Mouse (Mus musculus) neutrophil, adult 65 days (primary cell): ENCODE measurements around the gene Msl3. TPM values are rescaled to one million over a fixed set of nuclear protein-coding genes. Genes with fewer than 3 reads are reported as not detected.

Experiments
- total RNA-seq: library from RNA; stranded (reverse); gene quantifications from 2 replicates; pipeline ENCODE4 v1.2.4, GENCODE M21; 2023

Msl3 gene
- 27.4 and 28.7 TPM in 2 replicates for total RNA-seq

DNA sequence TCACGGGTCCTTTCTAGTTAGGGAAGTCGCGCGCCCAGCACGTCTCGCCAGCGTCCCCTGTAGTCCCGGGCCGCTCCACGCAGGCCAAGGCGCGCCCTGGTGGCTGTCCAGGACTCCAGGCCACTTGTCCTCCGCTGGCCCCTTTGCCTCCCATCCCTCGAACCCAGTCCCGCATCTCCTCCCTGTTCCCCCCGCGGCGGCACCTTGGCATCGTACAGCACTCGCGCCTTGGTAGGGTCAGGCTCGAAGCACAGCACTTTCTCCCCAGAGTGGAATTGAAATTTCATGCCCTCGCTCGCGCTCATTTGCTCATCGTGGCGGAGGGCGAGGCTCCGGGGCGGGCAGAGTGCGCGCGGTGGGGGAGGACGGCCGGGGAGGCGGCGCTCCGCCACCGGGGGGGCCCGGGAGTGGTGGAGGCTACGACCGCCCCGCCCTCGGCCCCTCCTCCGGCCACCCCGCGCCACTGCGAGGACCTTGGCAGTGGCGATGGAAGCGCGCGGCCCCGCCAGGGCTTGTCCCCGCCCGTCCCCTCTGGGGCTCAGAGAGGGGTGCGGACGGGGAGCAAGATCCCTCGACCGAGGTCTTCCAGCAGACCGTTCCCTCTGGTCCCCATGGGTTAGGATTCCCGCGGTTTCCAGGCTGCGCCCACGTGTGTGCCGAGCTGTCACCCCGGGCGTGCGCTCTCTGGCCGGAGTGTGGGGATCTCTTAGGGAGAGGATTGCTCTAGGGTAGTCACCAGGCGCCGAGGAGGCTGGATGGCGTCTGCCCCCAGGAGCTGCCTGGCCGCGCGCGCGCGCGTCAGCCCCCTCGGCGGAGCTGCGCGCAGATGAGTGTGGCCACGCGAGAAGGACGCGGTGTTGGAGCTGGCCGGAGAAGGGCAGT, at the start of gene Msl3:
Msl3 (minus strand) TSS at position 374 of the 882 bp plus-strand sequence.

Other genes starting within 250 kb of the Msl3 start
- 0.06 and 0.07 TPM in 2 replicates for gene Frmpd4, start 96.7 kb downstream of the Msl3 start, total RNA-seq
- 0.98 and 1.5 TPM in 2 replicates for gene Arhgap6, start 121.2 kb upstream of the Msl3 start, total RNA-seq